Mouse (Mus musculus): ENCODE measurements around the gene 4921507P07Rik.
"Not testable (repeated sequence)": the region's sequence is repeated elsewhere in the genome, so short reads cannot be mapped to it uniquely, and the experiment has no call there.

4921507P07Rik gene

GRCm38 (mm10) chr6:50596301-50597211 lies at the start of gene 4921507P07Rik:
4921507P07Rik (minus strand) TSS chr6:50596632.
- peak; percentile 90 for DNase-seq (ENCODE audit: low spot score)

- DNase-seq (ENCODE audit: low spot score): no peak
Observed at GRCm38 (mm10) chr6:50644701-50645100, 48.3 kb upstream of the 4921507P07Rik start.

- DNase-seq (ENCODE audit: low spot score): no peak
Observed at GRCm38 (mm10) chr6:50641898-50642297, 45.5 kb upstream of the 4921507P07Rik start.

- DNase-seq (ENCODE audit: low spot score): no peak
Observed at GRCm38 (mm10) chr6:50640377-50640776, 43.9 kb upstream of the 4921507P07Rik start.

GRCm38 (mm10) chr6:50639656-50640055 lies 43.2 kb upstream of the 4921507P07Rik start:
- DNase-seq (ENCODE audit: low spot score): no peak

- not testable (repeated sequence) for DNase-seq (ENCODE audit: low spot score)
Observed at GRCm38 (mm10) chr6:50626170-50626569, 29.7 kb upstream of the 4921507P07Rik start.

- DNase-seq (ENCODE audit: low spot score): not testable (repeated sequence)
Observed at GRCm38 (mm10) chr6:50618273-50618672, 21.8 kb upstream of the 4921507P07Rik start.

- DNase-seq (ENCODE audit: low spot score): peak; percentile 67
Observed at GRCm38 (mm10) chr6:50601620-50602019, 5.2 kb upstream of the 4921507P07Rik start.

- no peak for DNase-seq (ENCODE audit: low spot score)
Observed at GRCm38 (mm10) chr6:50598560-50598959, 2.1 kb upstream of the 4921507P07Rik start.

GRCm38 (mm10) chr6:50594372-50594771 lies 2.1 kb downstream of the 4921507P07Rik start:
- DNase-seq (ENCODE audit: low spot score): peak; percentile 3

- DNase-seq (ENCODE audit: low spot score): no peak
Observed at GRCm38 (mm10) chr6:50593334-50593845, 3.0 kb downstream of the 4921507P07Rik start.

GRCm38 (mm10) chr6:50590234-50590633 lies 6.2 kb downstream of the 4921507P07Rik start:
- DNase-seq (ENCODE audit: low spot score): no peak

- DNase-seq (ENCODE audit: low spot score): peak; percentile 68
Observed at GRCm38 (mm10) chr6:50588251-50588650, 8.2 kb downstream of the 4921507P07Rik start.

GRCm38 (mm10) chr6:50587412-50587811 lies 9.0 kb downstream of the 4921507P07Rik start:
- DNase-seq (ENCODE audit: low spot score): no peak

- DNase-seq (ENCODE audit: low spot score): no peak
Observed at GRCm38 (mm10) chr6:50586316-50586715, 10.1 kb downstream of the 4921507P07Rik start.

GRCm38 (mm10) chr6:50585733-50586132 lies 10.7 kb downstream of the 4921507P07Rik start:
- DNase-seq (ENCODE audit: low spot score): no peak

- DNase-seq (ENCODE audit: low spot score): peak; percentile 13
Observed at GRCm38 (mm10) chr6:50571661-50572060, 24.8 kb downstream of the 4921507P07Rik start.

- DNase-seq (ENCODE audit: low spot score): no peak
Observed at GRCm38 (mm10) chr6:50566997-50567255, 29.5 kb downstream of the 4921507P07Rik start.

- DNase-seq (ENCODE audit: low spot score): peak; percentile 98
Observed at GRCm38 (mm10) chr6:50566141-50566996, 30.1 kb downstream of the 4921507P07Rik start, which contains the start of gene Cycs. Cycs (minus strand) TSS chr6:50566538.

- no peak for DNase-seq (ENCODE audit: low spot score)
Observed at GRCm38 (mm10) chr6:50563651-50564050, 32.8 kb downstream of the 4921507P07Rik start.

- no peak for DNase-seq (ENCODE audit: low spot score)
Observed at GRCm38 (mm10) chr6:50562421-50562820, 34.0 kb downstream of the 4921507P07Rik start.

- DNase-seq (ENCODE audit: low spot score): no peak
Observed at GRCm38 (mm10) chr6:50560776-50561175, 35.7 kb downstream of the 4921507P07Rik start.

GRCm38 (mm10) chr6:50558877-50559276 lies 37.6 kb downstream of the 4921507P07Rik start:
- no peak for DNase-seq (ENCODE audit: low spot score)
